Mouse (Mus musculus) heart, postnatal 0 days (tissue): ENCODE data around the gene Krt15. TPM values are rescaled to one million over a fixed set of nuclear protein-coding genes. Genes with fewer than 3 reads are reported as not detected.

Experiments used
- ATAC-seq: fragments of 200-750 bp; cut with Nextera tagmentation; 2 replicates; pipeline ENCODE4 v1.8.0; 2017; ENCODE audit warnings: low read depth, moderate number of reproducible peaks, moderate library complexity; ENCODE audit not compliant: insufficient read depth
- DNase-seq: peaks from one replicate; pipeline ENCODE4 v3.0.0-alpha.2; 2016; ENCODE audit warnings: low spot score
- H3K27ac ChIP-seq: fragments of 300-500 bp; sonication (generic); 2 replicates; pipeline ENCODE4 v1.5.1; 2014; ENCODE audit warnings: low read depth, mild to moderate bottlenecking
- H3K27me3 ChIP-seq: fragments of 300-500 bp; sonication (generic); 2 replicates; pipeline ENCODE4 v1.6.1; 2014; ENCODE audit warnings: low read length, mixed read lengths; ENCODE audit not compliant: control insufficient read depth, insufficient read depth
- H3K36me3 ChIP-seq: fragments of 300-500 bp; sonication (generic); replicated peaks from 2 replicates; pipeline ENCODE4 v1.6.1; 2014; ENCODE audit warnings: low read length, mixed read lengths; ENCODE audit not compliant: control insufficient read depth, insufficient read depth
- H3K4me1 ChIP-seq: fragments of 300-500 bp; sonication (generic); 2 replicates; pipeline ENCODE4 v1.6.1; 2014; ENCODE audit warnings: antibody characterized with exemption; ENCODE audit not compliant: control insufficient read depth, insufficient read depth
- H3K4me2 ChIP-seq: fragments of 300-500 bp; sonication (generic); 2 replicates; pipeline ENCODE4 v1.6.1; 2014; ENCODE audit warnings: low read depth, mild to moderate bottlenecking, low read length, moderate library complexity
- H3K4me3 ChIP-seq: fragments of 300-500 bp; sonication (generic); 2 replicates; pipeline ENCODE4 v1.5.1; 2014; ENCODE audit warnings: low read depth, low read length
- H3K9ac ChIP-seq: fragments of 300-500 bp; sonication (generic); replicated peaks from 2 replicates; pipeline ENCODE4 v1.6.1; 2014; ENCODE audit warnings: low read depth, low read length, mixed read lengths
- H3K9me3 ChIP-seq: fragments of 300-500 bp; sonication (generic); replicated peaks from 2 replicates; pipeline ENCODE4 v1.6.1; 2016; ENCODE audit warnings: low read length; ENCODE audit not compliant: control insufficient read depth
- CTCF ChIP-seq: IDR thresholded peaks from 2 replicates; pipeline ENCODE4 v1.5.1; 2016; ENCODE audit warnings: antibody characterized with exemption, control low read depth, low read depth
- EP300 ChIP-seq: IDR thresholded peaks from 2 replicates; pipeline ENCODE4 v1.6.1; 2016; ENCODE audit warnings: antibody characterized with exemption, low read depth
- WGBS: fragments of 180-500 bp; shearing (Covaris S2); extraction: QIAGEN DNeasy Blood & Tissue Kit; methylation state at CpG from one replicate; pipeline ENCODE4 v1.1.7; 2014; 5-methylcytosine and 5-hydroxymethylcytosine counted together
- polyA plus RNA-seq: library from polyadenylated mRNA; unstranded; fragments of >200 nt; fragmentation: Nextera tagmentation; extraction: Ambion mirVana; gene quantifications from 2 replicates; pipeline ENCODE4 v1.2.1, GENCODE M21; 2015
- total RNA-seq: library from RNA; depleted of rRNA; stranded (reverse); fragments of >200 nt; gene quantifications from 2 replicates; pipeline ENCODE4 v1.2.3, GENCODE M21; 2014; ENCODE audit warnings: low replicate concordance

The Krt15 gene
- total and polyA plus RNA-seq, 2 experiments from 2014 or later, result 0.40 to 8.1 TPM

DNA sequence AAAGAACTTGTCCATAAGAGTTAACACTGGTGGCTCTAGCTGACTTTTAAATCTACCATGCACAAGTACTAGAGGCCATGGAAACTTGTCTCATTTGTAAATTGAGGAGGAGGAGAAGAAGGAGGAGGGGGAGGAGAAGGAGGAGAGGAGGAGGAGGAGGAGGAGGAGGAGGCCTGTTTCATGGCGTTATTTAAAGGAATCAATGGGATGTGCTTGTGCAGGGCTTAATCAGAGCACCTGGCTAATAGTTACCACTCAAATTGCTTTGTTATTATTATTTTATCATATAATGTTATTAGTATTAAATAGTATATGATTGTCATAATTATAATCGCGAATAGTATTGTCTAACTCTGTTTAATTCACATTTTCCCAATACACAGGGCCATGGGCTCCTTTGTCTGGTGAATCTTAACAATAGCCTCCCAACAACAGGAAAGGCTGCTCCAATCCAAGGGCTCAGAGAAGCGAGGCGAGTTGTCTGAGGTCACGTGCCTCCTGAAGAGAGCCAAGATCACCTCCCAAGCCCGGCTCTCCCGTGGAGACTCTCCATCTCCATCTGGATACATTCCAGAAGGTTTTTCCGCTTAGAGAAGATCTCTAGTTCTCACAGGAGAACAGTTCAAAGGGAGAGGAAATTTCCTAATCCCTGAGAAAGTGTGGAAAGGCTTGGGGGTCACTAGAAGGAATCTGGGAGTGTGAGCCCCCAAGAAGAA, 13.0 kb upstream of the Krt15 start, which contains the start of gene Krt19:
Gene Krt19, minus strand, starts transcription at position 51 of the 716 bp plus-strand sequence.
- H3K27ac ChIP-seq, result peak within 1 kb of the TSS; percentile 36; the same call in 1 of the 2 replicates
- no peak within 1 kb of the TSS for H3K4me2 ChIP-seq
- WGBS, result 44% methylated on average over 9 of the region's 9 CpGs
- peaks cover 14% of the 10 kb centered on the region for H3K4me1 ChIP-seq
- no peaks in the 10 kb centered on the region for H3K9me3 ChIP-seq
- no peak for ATAC-seq
- TF ChIP-seq EP300, result no peak
- TF ChIP-seq CTCF, result no peak
- H3K27me3 ChIP-seq, result peaks cover 10% of the 10 kb centered on the region; the same call in 1 of the 2 replicates
- no peaks in the 10 kb centered on the region for H3K36me3 ChIP-seq
- H3K4me3 ChIP-seq, result no peak within 1 kb of the TSS
- H3K9ac ChIP-seq, result no peak within 1 kb of the TSS
- DNase-seq, result no peak

DNA sequence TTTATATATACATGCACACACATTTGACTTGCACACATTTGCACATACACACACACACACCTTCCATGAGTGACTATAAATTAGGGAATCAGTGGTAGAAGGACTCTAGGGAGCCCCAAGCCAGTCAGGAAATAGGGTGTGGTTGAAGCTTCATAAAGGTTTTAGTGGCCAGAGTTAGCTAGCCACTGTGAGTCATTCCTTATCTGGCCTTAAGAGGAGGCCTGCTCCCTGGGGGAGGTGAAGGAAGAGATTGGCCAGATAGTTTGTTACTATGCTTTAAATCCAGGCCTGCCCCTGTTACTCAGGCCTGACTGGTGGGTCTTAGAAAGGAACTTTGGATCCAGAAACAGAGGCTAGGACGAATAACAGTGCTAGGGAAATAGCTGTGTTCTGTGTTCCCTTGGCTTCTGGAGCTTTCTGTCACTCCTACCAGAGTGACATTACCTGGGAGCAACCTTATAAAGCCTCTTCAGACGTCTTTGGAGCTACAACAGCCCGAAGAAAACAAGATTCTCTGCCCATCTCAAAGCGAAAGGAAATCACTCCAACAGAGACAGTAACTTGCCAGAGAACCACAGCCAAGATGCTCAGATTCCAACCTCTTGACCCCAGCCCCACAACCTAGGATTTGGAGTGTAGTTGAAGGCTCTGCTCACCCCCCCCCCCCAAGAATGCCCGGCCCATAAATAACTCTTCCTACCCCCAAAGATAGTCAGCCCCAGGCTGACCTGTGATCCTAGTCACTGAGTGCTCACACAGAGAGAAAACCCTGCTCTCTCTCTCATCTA, 12.0 kb upstream of the Krt15 start:
- Histone ChIP-seq H3K36me3 (no peaks in the 10 kb centered on the region), H3K27ac (peak overlapping the region; percentile 36; the same call in 1 of the 2 replicates), H3K9ac (no peak overlapping the region), H3K27me3 (peaks cover 10% of the 10 kb centered on the region; the same call in 1 of the 2 replicates), H3K4me3 (no peak overlapping the region), H3K4me1 (peaks cover 14% of the 10 kb centered on the region), H3K9me3 (no peaks in the 10 kb centered on the region), H3K4me2 (no peak overlapping the region)
- WGBS, result 43% methylated on average over 5 of the region's 5 CpGs
- ATAC-seq (no peak), DNase-seq (no peak)
- TF ChIP-seq EP300, result no peak
- TF ChIP-seq CTCF, result no peak

DNA sequence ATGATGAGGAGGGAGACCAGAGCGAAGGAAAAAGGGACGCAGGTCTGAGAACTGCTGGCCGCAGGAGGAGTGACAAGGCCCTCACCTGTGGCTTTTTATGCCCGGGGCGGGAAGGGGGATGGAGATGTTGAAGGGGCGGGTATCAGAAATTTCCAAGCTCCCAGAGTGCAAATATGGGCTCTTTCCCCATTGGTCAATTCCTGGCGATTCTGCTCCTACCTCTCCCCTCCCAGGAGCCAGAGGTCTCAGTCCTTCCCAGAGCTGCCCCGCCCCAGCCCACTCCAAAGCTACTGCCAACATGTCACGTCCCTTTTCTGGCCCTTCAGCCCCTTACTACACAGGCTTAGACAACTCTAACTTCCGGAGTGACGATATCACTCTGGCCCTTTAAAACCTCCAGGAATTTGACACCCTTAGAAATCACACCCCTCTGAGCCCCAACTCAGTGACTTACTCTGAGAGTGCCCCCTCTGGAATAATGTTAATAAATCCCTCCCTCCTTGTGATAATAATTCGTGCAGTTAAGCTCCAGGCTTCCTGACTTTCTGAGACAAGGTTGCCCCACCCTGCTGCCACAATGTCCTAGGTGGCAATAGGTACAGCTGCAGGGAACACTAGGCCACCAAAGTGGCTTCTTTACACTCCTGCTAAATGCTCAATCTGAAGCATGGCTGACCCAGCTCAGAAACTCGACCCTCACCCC, 10.3 kb upstream of the Krt15 start:
- Histone ChIP-seq H3K4me3 (peak overlapping the region; percentile 45), H3K36me3 (no peaks in the 10 kb centered on the region), H3K4me2 (peak overlapping the region; percentile 66), H3K4me1 (peaks cover 14% of the 10 kb centered on the region), H3K27ac (no peak overlapping the region), H3K27me3 (peaks cover 10% of the 10 kb centered on the region; the same call in 1 of the 2 replicates), H3K9me3 (no peaks in the 10 kb centered on the region), H3K9ac (no peak overlapping the region)
- ATAC-seq (peak; percentile 34; the same call in 1 of the 2 replicates), DNase-seq (peak; percentile 20)
- no peak for TF ChIP-seq CTCF
- no peak for TF ChIP-seq EP300
- 1% methylated on average over 13 of the region's 13 CpGs for WGBS

DNA sequence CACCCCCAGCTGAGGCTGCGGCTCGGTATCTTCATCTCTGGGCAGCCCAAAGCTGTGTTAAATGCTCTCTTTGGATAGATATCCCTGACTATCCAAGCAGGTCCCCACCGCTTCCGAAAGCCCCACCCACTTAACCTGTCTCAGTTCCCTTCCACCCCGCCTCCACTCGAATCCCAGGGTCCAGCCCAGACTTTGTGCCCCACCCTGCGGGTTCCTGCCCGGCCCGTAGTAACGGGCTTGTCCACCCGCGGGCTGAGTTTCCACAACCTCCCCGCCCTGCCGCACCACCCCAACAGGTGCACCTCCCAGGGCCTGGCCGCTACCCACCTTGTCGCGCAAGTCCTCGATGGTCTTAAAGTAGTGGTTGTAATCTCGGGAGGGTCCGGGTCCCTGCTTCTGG, 9.4 kb upstream of the Krt15 start:
- H3K4me1 ChIP-seq, result peaks cover 14% of the 10 kb centered on the region
- DNase-seq, result no peak
- no peak for ATAC-seq
- TF ChIP-seq CTCF (no peak), EP300 (no peak)
- H3K27ac ChIP-seq, result no peak overlapping the region
- WGBS, result 0% methylated on average over 20 of the region's 20 CpGs
- H3K9ac ChIP-seq, result 0 out of 2 replicates have a peak overlapping the region, but pooled peaks have one; percentile 30
- peak overlapping the region; percentile 66 for H3K4me2 ChIP-seq
- peaks cover 10% of the 10 kb centered on the region; the same call in 1 of the 2 replicates for H3K27me3 ChIP-seq
- peak overlapping the region; percentile 45 for H3K4me3 ChIP-seq
- H3K9me3 ChIP-seq, result no peaks in the 10 kb centered on the region
- no peaks in the 10 kb centered on the region for H3K36me3 ChIP-seq

DNA sequence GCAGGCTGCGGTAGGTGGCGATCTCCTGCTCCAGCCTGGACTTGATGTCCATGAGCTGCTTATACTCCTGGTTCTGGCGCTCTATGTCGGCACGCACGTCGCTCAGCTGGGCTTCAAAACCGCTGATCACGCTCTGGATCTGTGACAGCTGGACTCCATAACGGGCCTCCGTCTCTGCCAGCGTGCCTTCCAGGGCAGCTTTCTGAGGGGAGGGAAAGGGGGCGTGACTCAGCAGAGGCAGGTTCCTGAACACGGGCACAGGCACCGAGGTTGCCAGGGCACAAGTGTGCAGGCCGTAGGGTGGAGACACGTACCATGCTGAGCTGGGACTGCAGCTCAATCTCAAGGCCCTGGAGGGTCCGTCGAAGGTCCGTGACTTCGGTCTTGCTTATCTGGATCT, 5.2 kb upstream of the Krt15 start:
- Histone ChIP-seq H3K27ac (no peak overlapping the region), H3K4me2 (no peak overlapping the region), H3K4me3 (no peak overlapping the region), H3K9me3 (no peaks in the 10 kb centered on the region), H3K27me3 (peaks cover 10% of the 10 kb centered on the region; the same call in 1 of the 2 replicates), H3K9ac (no peak overlapping the region), H3K4me1 (peaks cover 10% of the 10 kb centered on the region), H3K36me3 (no peaks in the 10 kb centered on the region)
- DNase-seq, result no peak
- TF ChIP-seq EP300 (no peak), CTCF (no peak)
- WGBS, result 74% methylated on average over 21 of the region's 21 CpGs
- ATAC-seq, result no peak
